Mouse (Mus musculus): ENCODE data around the gene Med26. TPM values are rescaled to one million over a fixed set of nuclear protein-coding genes. Genes with fewer than 3 reads are reported as not detected.

The Med26 gene
- total and polyA plus RNA-seq, 3 experiments, result 14.1 to 28.3 TPM; not detected in 1

- TF ChIP-seq KAT2A (conservative IDR thresholded peaks at IDR 0.05; ENCODE audit: low read depth, low read length), result no peak
- TF ChIP-seq ETS1 (IDR thresholded peaks at IDR 0.05; ENCODE audit: low read depth, low read length), result no peak
- TF ChIP-seq TCF12 (IDR thresholded peaks at IDR 0.05; ENCODE audit: low read depth, low read length), result no peak
- TF ChIP-seq JUND (IDR thresholded peaks at IDR 0.05; ENCODE audit: low read depth, low read length), result no peak
Observed at GRCm38 (mm10) chr8:72534888-72535287, 13.2 kb downstream of the Med26 start (continued).

DNA sequence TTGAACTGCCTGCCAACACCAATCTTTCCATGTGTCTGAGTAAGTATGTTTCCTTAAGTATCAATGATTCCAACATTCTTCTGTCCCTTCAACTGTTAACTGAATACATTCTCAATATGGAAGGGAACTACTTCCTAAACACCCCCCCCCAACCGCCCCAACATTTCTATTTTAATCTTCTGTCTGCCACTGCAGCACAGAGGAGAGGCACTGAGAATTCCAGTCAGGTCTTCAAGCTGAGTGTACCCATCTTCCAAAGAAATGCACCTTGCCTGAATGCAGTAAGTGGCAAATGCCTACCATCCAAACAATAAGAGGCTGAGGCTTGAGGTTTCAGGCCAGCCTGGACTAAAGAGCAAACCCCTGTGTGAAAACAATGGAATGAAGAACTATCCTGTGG, 16.0 kb downstream of the Med26 start:
- no peaks in the 10 kb centered on the region for H3K9me3 ChIP-seq (replicated peaks; ENCODE audit: insufficient read depth, low read length)
- no peak overlapping the region for H3K9ac ChIP-seq (ENCODE audit: control insufficient read depth, low read depth, low read length, poor library complexity, severe bottlenecking)
- no peaks in the 10 kb centered on the region for H3K4me1 ChIP-seq (ENCODE audit: control insufficient read depth in 1 of 2, insufficient read depth in 2 of 2, low read length in 2 of 2)
- H3K27ac ChIP-seq (ENCODE audit: control insufficient read depth, low read depth, low read length), result no peak overlapping the region
- TF ChIP-seq HCFC1 (IDR thresholded peaks at IDR 0.05; ENCODE audit: low read depth, low read length) (no peak), MYB (IDR thresholded peaks at IDR 0.05; ENCODE audit: low read depth, low read length) (no peak), NELFE (IDR thresholded peaks at IDR 0.05; ENCODE audit: low read depth, low read length) (no peak), SIN3A (IDR thresholded peaks at IDR 0.05; ENCODE audit: low read length) (no peak), MAFK (IDR thresholded peaks at IDR 0.05; ENCODE audit: borderline replicate concordance, low read depth, low read length) (no peak), BHLHE40 (IDR thresholded peaks at IDR 0.05; ENCODE audit: borderline replicate concordance, low read depth, low read length) (no peak), ZC3H11A (IDR thresholded peaks at IDR 0.05; ENCODE audit: low read depth, low read length) (no peak), ZKSCAN1 (IDR thresholded peaks at IDR 0.05; ENCODE audit: low read depth, low read length) (no peak), TAL1 (IDR thresholded peaks at IDR 0.05; ENCODE audit: low read length) (no peak), RAD21 (IDR thresholded peaks at IDR 0.05; ENCODE audit: low read depth, low read length) (no peak), MAZ (IDR thresholded peaks at IDR 0.05; ENCODE audit: low read depth, low read length) (no peak), MXI1 (IDR thresholded peaks at IDR 0.05; ENCODE audit: low read depth, low read length) (no peak)
- H3K79me2 ChIP-seq (ENCODE audit: control insufficient read depth, insufficient read depth, low read length, poor library complexity), result peaks cover 85% of the 10 kb centered on the region
- H3K36me3 ChIP-seq (ENCODE audit: control insufficient read depth in 1 of 2, insufficient read depth in 2 of 2, low read length in 2 of 2), result peaks cover 0 to 4% of the 10 kb centered on the region in 2 experiments; a peak in 2 of 4 replicates
- H3K4me3 ChIP-seq (ENCODE audit: control insufficient read depth in 1 of 2, insufficient read depth in 1 of 2, low read depth in 2 of 2, low read length in 2 of 2), result no peak overlapping the region
- H3K27me3 ChIP-seq (ENCODE audit: control insufficient read depth in 1 of 2, insufficient read depth in 2 of 2, low read length in 2 of 2), result no peaks in the 10 kb centered on the region
- DNase-seq (ENCODE audit: low read depth, low spot score), result no peak

GRCm38 (mm10) chr8:72521888-72522287, 26.2 kb downstream of the Med26 start:
- no peak overlapping the region for H3K4me3 ChIP-seq (ENCODE audit: control insufficient read depth in 1 of 2, insufficient read depth in 1 of 2, low read depth in 2 of 2, low read length in 2 of 2)
- no peaks in the 10 kb centered on the region for H3K9me3 ChIP-seq (replicated peaks; ENCODE audit: insufficient read depth, low read length)
- H3K36me3 ChIP-seq (ENCODE audit: control insufficient read depth in 1 of 2, insufficient read depth in 2 of 2, low read length in 2 of 2), result peaks cover 1 to 15% of the 10 kb centered on the region in 2 experiments
- no peaks in the 10 kb centered on the region for H3K27me3 ChIP-seq (ENCODE audit: control insufficient read depth in 1 of 2, insufficient read depth in 2 of 2, low read length in 2 of 2)
- peak; percentile 73 for DNase-seq (ENCODE audit: low read depth, low spot score)
- H3K4me1 ChIP-seq (ENCODE audit: control insufficient read depth in 1 of 2, insufficient read depth in 2 of 2, low read length in 2 of 2), result peaks cover 2 to 3% of the 10 kb centered on the region in 2 experiments; a peak in 2 of 4 replicates
- H3K79me2 ChIP-seq (ENCODE audit: control insufficient read depth, insufficient read depth, low read length, poor library complexity), result peaks cover 32% of the 10 kb centered on the region
- H3K27ac ChIP-seq (ENCODE audit: control insufficient read depth, low read depth, low read length), result no peak overlapping the region
- H3K9ac ChIP-seq (ENCODE audit: control insufficient read depth, low read depth, low read length, poor library complexity, severe bottlenecking), result no peak overlapping the region
- TF ChIP-seq JUND (IDR thresholded peaks at IDR 0.05; ENCODE audit: low read depth, low read length), result no peak
- TF ChIP-seq ELF1 (IDR thresholded peaks at IDR 0.05; ENCODE audit: low read depth, low read length), result no peak
- no peak for TF ChIP-seq CTCF (IDR thresholded peaks at IDR 0.05 in 2 of 3, conservative IDR thresholded peaks at IDR 0.05 in 1 of 3; ENCODE audit: control insufficient read depth in 1 of 3, insufficient read depth in 1 of 3, low read depth in 2 of 3, low read length in 3 of 3, poor library complexity in 1 of 3, severe bottlenecking in 1 of 3)
- TF ChIP-seq EP300 (IDR thresholded peaks at IDR 0.05; ENCODE audit: low read depth in 1 of 2, low read length in 2 of 2), result peak; percentile 51 to 62; a peak in 2 of 4 replicates
- TF ChIP-seq POLR2AphosphoS2 (IDR thresholded peaks at IDR 0.05; ENCODE audit: low read length), result no peak
- TF ChIP-seq MAX (IDR thresholded peaks at IDR 0.05; ENCODE audit: low read length), result no peak
- no peak for TF ChIP-seq USF2 (IDR thresholded peaks at IDR 0.05; ENCODE audit: borderline replicate concordance in 1 of 2, insufficient read depth in 1 of 2, low read depth in 1 of 2, low read length in 2 of 2)
- TF ChIP-seq ZKSCAN1 (IDR thresholded peaks at IDR 0.05; ENCODE audit: low read depth, low read length), result no peak
- no peak for TF ChIP-seq MYC (IDR thresholded peaks at IDR 0.05; ENCODE audit: low read depth, low read length)
- TF ChIP-seq MEF2A (IDR thresholded peaks at IDR 0.05; ENCODE audit: extremely low read depth, insufficient replicate concordance, low read depth, low read length, poor library complexity, severe bottlenecking), result no peak
- no peak for TF ChIP-seq CHD1 (IDR thresholded peaks at IDR 0.05; ENCODE audit: low read depth, low read length)
- TF ChIP-seq POLR2A (IDR thresholded peaks at IDR 0.05; ENCODE audit: control insufficient read depth in 1 of 2, insufficient read depth in 1 of 2, low read depth in 1 of 2, low read length in 2 of 2, poor library complexity in 1 of 2), result no peak
- no peak for TF ChIP-seq ZMIZ1 (IDR thresholded peaks at IDR 0.05; ENCODE audit: low read depth, low read length)
- no peak for TF ChIP-seq MAZ (IDR thresholded peaks at IDR 0.05; ENCODE audit: low read depth, low read length)
- peak; percentile 75 for TF ChIP-seq TBP (IDR thresholded peaks at IDR 0.05; ENCODE audit: low read depth, low read length)
- peak; percentile 67; the same call in 1 of the 2 replicates for TF ChIP-seq TCF12 (IDR thresholded peaks at IDR 0.05; ENCODE audit: low read depth, low read length)
- TF ChIP-seq SMC3 (IDR thresholded peaks at IDR 0.05; ENCODE audit: low read depth, low read length), result no peak
- no peak for TF ChIP-seq E2F4 (IDR thresholded peaks at IDR 0.05; ENCODE audit: borderline replicate concordance, low read depth, low read length)
- no peak for TF ChIP-seq ZNF384 (IDR thresholded peaks at IDR 0.05; ENCODE audit: low read depth, low read length)
